Mouse (Mus musculus) lung, postnatal 0 days (tissue): ENCODE results near the gene Stmn1. TPM values are rescaled to one million over a fixed set of nuclear protein-coding genes. Genes with fewer than 3 reads are reported as not detected.

Source experiments
- ATAC-seq: fragments of 200-750 bp; cut with Nextera tagmentation; 2 replicates; pipeline ENCODE4 v1.8.0; 2017; ENCODE audit warnings: moderate library complexity
- DNase-seq: peaks from one replicate; pipeline ENCODE4 v3.0.0-alpha.2; 2016; ENCODE audit warnings: low spot score
- H3K27ac ChIP-seq: fragments of 300-500 bp; sonication (generic); 2 replicates; pipeline ENCODE4 v1.5.1; 2014; ENCODE audit warnings: antibody characterized with exemption, mild to moderate bottlenecking, low read length, mixed read lengths
- H3K27me3 ChIP-seq: fragments of 300-500 bp; sonication (generic); replicated peaks from 2 replicates; pipeline ENCODE4 v1.6.1; 2014; ENCODE audit warnings: low read length, mixed read lengths; ENCODE audit not compliant: insufficient read depth
- H3K36me3 ChIP-seq: fragments of 300-500 bp; sonication (generic); 2 replicates; pipeline ENCODE4 v1.6.1; 2014; ENCODE audit warnings: low read length, mixed read lengths; ENCODE audit not compliant: insufficient read depth
- H3K4me1 ChIP-seq: fragments of 300-500 bp; sonication (generic); 2 replicates; pipeline ENCODE4 v1.6.1; 2014; ENCODE audit warnings: antibody characterized with exemption, low read depth, low read length, mixed read lengths; ENCODE audit not compliant: insufficient read depth
- H3K4me2 ChIP-seq: fragments of 300-500 bp; sonication (generic); replicated peaks from 2 replicates; pipeline ENCODE4 v1.6.1; 2014; ENCODE audit warnings: low read depth, mild to moderate bottlenecking, low read length, moderate library complexity, mixed read lengths
- H3K4me3 ChIP-seq: fragments of 300-500 bp; sonication (generic); 2 replicates; pipeline ENCODE4 v1.5.1; 2014; ENCODE audit warnings: low read depth, low read length
- H3K9ac ChIP-seq: fragments of 300-500 bp; sonication (generic); replicated peaks from 2 replicates; pipeline ENCODE4 v1.6.1; 2014; ENCODE audit warnings: low read depth, mild to moderate bottlenecking
- H3K9me3 ChIP-seq: fragments of 300-500 bp; sonication (generic); 2 replicates; pipeline ENCODE4 v1.6.1; 2016; ENCODE audit warnings: low read length, mixed read lengths
- CTCF ChIP-seq: IDR thresholded peaks from 2 replicates; pipeline ENCODE4 v1.5.1; 2016; ENCODE audit warnings: antibody characterized with exemption, mild to moderate bottlenecking
- EP300 ChIP-seq: IDR thresholded peaks from 2 replicates; pipeline ENCODE4 v1.6.1; 2016; ENCODE audit warnings: antibody characterized with exemption, mild to moderate bottlenecking, control low read depth
- WGBS: fragments of 180-500 bp; shearing (Covaris S2); extraction: QIAGEN DNeasy Blood & Tissue Kit; methylation state at CpG from one replicate; pipeline ENCODE4 v1.1.7; 2014; 5-methylcytosine and 5-hydroxymethylcytosine counted together
- polyA plus RNA-seq: library from polyadenylated mRNA; unstranded; fragments of >200 nt; fragmentation: Nextera tagmentation; extraction: Ambion mirVana; gene quantifications from 2 replicates; pipeline ENCODE4 v1.2.1, GENCODE M21; 2015

Gene Stmn1
- polyA plus RNA-seq, 1 experiment from 2014 or later = 260 TPM

DNA sequence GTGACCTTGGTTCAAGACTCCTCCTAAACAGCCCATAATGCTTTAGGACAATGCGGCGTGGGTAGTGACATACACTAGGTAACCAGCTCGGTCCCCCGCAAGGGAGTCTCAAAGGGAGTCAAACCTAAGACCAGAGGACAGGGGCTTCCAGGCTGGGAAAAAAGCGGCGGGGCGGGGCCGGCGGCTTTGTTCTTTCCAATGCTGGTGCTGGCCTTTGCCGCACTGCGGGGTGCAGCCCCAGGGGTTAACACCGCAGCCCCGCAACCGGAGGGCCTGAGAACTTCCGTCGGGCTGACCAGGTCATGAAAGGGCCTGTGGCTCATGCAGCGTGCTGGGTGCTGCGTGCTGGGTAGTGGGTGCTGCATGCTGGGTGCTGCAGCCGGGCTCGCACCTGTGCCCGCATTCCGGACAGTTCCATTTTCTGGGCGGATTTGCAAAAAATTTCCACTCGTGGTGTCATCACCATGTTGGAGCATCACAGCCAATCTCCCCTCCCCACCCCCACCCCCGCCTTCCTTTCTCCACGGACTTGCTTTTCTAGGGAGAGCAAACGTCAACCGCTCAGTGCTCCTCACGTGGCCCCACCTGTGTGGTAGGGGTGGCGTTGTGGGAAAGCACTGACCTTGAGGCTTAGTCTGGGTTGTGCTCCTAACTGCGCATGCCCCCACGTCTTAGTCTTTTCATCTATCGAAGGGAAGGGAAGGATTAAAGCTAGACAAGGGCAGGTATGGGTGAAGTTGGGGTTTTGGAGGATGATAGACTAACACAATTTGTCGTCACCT is 14.3 kb upstream of the Stmn1 start:
- no peak overlapping the region for H3K4me2 ChIP-seq
- no peak overlapping the region for H3K27ac ChIP-seq
- H3K9me3 ChIP-seq = no peaks in the 10 kb centered on the region
- DNase-seq (no peak), ATAC-seq (no peak)
- H3K9ac ChIP-seq = no peak overlapping the region
- peaks cover 9% of the 10 kb centered on the region; the same call in 1 of the 2 replicates for H3K27me3 ChIP-seq
- no peaks in the 10 kb centered on the region for H3K4me1 ChIP-seq
- TF ChIP-seq CTCF (no peak), EP300 (no peak)
- WGBS = 41% methylated on average over 34 of the region's 34 CpGs
- H3K4me3 ChIP-seq = no peak overlapping the region
- H3K36me3 ChIP-seq = no peaks in the 10 kb centered on the region

GRCm38 (mm10) chr4:134455310-134455709 is 12.8 kb upstream of the Stmn1 start:
- H3K27me3 ChIP-seq = peaks cover 9% of the 10 kb centered on the region; the same call in 1 of the 2 replicates
- H3K36me3 ChIP-seq = no peaks in the 10 kb centered on the region
- TF ChIP-seq EP300 = peak; percentile 61
- no peak for TF ChIP-seq CTCF
- no peaks in the 10 kb centered on the region for H3K9me3 ChIP-seq
- H3K4me2 ChIP-seq = 0 out of 2 replicates have a peak overlapping the region, but pooled peaks have one; percentile 4
- ATAC-seq (peak; percentile 81), DNase-seq (peak; percentile 52)
- no peaks in the 10 kb centered on the region for H3K4me1 ChIP-seq
- WGBS = 28% methylated on average over 6 of the region's 6 CpGs
- H3K9ac ChIP-seq = no peak overlapping the region
- no peak overlapping the region for H3K27ac ChIP-seq
- no peak overlapping the region for H3K4me3 ChIP-seq

DNA sequence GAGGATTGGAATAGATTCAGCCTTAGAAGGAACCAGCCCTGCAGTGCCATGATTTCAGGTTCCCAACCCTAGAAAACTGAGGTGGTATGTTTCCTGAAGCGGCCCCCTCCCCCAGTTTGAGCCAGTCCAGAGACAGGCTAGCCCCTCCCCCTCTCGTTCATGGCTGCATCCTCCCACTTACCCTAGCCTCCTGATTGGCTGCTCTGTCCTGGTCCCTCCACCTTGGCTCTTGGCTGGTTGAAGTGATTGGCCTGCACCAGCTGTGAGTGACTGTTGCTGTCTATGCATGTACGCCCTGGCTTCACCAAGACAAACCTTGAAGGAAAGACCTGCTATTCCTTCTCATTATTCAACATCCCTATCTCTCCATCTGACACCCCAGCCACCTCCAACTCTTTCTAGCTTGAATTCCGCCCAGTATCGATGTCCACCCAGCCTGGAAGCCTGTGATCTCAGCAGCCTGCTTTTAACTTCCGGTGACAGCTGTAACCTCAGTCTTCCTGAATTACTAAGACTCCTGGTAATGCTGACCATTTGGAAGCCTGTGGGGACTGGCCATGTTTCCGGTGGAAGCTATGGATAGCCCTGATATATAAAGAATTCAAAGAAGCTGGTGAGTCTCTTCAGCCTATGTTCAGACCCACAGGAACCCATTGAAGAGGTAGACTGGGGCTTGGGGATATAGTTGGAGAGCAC is 10.8 kb upstream of the Stmn1 start:
- Histone ChIP-seq H3K27me3 (peaks cover 9% of the 10 kb centered on the region; the same call in 1 of the 2 replicates), H3K9me3 (no peaks in the 10 kb centered on the region), H3K27ac (no peak overlapping the region), H3K9ac (no peak overlapping the region), H3K4me2 (no peak overlapping the region), H3K36me3 (no peaks in the 10 kb centered on the region), H3K4me1 (no peaks in the 10 kb centered on the region), H3K4me3 (no peak overlapping the region)
- DNase-seq (no peak), ATAC-seq (no peak)
- TF ChIP-seq CTCF (no peak), EP300 (no peak)
- 53% methylated on average over 7 of the region's 7 CpGs for WGBS

GRCm38 (mm10) chr4:134458856-134459255 is 9.3 kb upstream of the Stmn1 start:
- H3K9me3 ChIP-seq = no peaks in the 10 kb centered on the region
- ATAC-seq (no peak), DNase-seq (no peak)
- no peak overlapping the region for H3K27ac ChIP-seq
- no peak overlapping the region for H3K4me2 ChIP-seq
- TF ChIP-seq CTCF (no peak), EP300 (no peak)
- peaks cover 5% of the 10 kb centered on the region; the same call in 1 of the 2 replicates for H3K27me3 ChIP-seq
- H3K4me3 ChIP-seq = no peak overlapping the region
- 76% methylated on average over 5 of the region's 5 CpGs for WGBS
- no peaks in the 10 kb centered on the region for H3K4me1 ChIP-seq
- no peaks in the 10 kb centered on the region for H3K36me3 ChIP-seq
- H3K9ac ChIP-seq = no peak overlapping the region

GRCm38 (mm10) chr4:134460277-134460676 is 7.8 kb upstream of the Stmn1 start:
- TF ChIP-seq EP300 (no peak), CTCF (no peak)
- Histone ChIP-seq H3K27ac (no peak overlapping the region), H3K36me3 (no peaks in the 10 kb centered on the region), H3K9ac (no peak overlapping the region), H3K9me3 (no peaks in the 10 kb centered on the region), H3K4me2 (no peak overlapping the region), H3K4me1 (no peaks in the 10 kb centered on the region), H3K27me3 (no peaks in the 10 kb centered on the region), H3K4me3 (no peak overlapping the region)
- peak; percentile 36 for DNase-seq
- WGBS = 48% methylated on average over 10 of the region's 10 CpGs
- ATAC-seq = 0 out of 2 replicates have a peak, but pooled peaks have one; percentile 19

GRCm38 (mm10) chr4:134461252-134461651 is 6.9 kb upstream of the Stmn1 start:
- Histone ChIP-seq H3K4me1 (no peaks in the 10 kb centered on the region), H3K36me3 (no peaks in the 10 kb centered on the region), H3K27ac (no peak overlapping the region), H3K4me3 (no peak overlapping the region), H3K9me3 (no peaks in the 10 kb centered on the region), H3K9ac (no peak overlapping the region), H3K27me3 (no peaks in the 10 kb centered on the region), H3K4me2 (no peak overlapping the region)
- no peak for TF ChIP-seq CTCF
- TF ChIP-seq EP300 = no peak
- ATAC-seq (no peak), DNase-seq (no peak)
- WGBS = 63% methylated on average over 5 of the region's 5 CpGs
